Mouse (Mus musculus) layer of hippocampus, postnatal 25 days (tissue): Measurements from ENCODE around the gene Sell. TPM values are rescaled to one million over a fixed set of nuclear protein-coding genes. Genes with fewer than 3 reads are reported as not detected.

ENCODE experiments used
- DNase-seq, 2 experiments: peaks; one replicate each; pipeline ENCODE4 v3.0.0; 2022; ENCODE audit warnings: mixed read lengths in 2 of 2, low spot score in 1 of 2; ENCODE audit errors: extremely low spot score in 1 of 2
- total RNA-seq, 2 experiments: library from RNA; stranded (reverse); gene quantifications; 2 replicates each; pipeline ENCODE4 v1.2.3; 2021

Sell gene
- total RNA-seq, 2 experiments from 2014 or later, result not detected

DNA sequence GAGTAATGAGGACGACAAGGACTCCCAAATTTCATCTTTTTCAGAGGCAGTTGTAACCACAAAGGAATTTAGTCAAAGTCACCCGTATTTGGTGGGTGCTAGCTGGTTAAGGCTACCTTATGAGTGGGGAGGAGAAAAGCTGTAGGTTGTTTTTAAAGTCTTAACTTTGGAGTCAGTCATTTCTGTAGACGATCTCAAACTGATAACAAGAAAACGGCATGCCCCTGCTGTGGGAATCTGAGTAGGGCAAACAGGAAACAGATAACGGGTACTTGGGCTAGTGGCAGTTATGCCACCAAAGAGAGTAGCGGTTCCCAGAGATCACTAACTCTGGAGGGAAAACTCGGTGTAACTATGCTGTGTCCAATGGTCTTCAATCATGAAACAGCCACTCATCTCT is 12.0 kb downstream of the Sell start:
- no peak for DNase-seq

DNA sequence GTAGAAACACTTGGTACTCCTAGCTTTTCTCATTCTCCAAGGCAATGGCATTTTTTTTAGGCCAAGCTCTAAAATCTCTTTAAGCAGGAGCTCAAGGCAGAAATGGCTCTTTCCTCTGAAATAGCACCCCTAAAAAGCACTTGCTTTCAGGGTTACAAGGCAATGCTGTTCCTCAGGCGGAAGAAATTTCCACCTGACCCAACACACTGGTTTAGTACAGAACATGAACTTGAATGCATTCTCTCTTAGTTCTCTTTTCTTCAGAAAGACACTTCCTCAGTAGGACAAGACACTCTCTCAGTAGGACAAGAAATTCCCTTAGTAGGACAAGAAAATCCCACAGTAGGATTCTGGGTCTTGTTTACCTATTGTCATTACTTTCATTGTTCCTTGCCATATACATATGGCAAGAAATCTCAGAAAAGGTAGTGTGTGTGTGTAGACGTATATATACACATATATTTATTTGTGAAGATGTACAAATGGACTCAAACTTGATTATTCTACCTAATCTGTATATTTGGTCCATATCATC is 12.9 kb downstream of the Sell start:
- DNase-seq, result no peak

DNA sequence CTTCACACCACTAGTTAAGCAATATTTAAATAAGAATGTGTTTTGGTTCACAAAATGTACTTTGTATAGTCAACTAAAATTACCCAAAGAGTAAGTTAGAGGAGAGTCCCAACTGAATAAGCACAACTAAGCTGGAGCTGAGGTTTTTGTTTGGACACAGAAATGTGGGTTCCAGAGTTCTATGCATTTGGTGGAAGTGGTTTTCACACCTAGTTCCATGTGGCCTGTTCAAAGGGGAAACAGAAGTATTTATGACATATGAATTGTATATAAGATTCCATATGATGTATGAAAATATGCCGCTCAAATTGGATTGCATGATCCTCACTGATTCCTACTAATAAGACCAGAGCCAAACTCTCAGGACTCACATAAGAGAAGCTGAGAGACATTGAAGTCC is 13.6 kb downstream of the Sell start:
- DNase-seq, result no peak

DNA sequence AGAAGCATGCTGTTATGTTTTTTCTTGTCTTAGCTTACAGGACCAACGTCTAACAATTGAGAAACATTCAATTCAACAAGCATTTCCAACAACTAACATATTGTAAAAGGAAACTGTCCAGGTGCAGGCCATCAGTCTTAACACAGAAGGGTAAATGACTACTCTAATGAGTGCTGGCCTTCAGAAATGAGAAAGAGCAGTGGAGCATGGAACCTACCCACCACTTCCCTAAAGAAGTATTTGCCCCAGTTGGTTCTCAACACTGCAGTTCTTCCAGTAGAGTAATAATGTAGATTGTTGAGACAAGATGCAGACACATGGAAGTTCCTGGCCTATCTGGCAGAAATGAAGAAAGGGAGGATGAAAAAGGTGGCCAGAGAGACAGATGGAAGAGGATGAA is 14.7 kb downstream of the Sell start:
- no peak for DNase-seq

DNA sequence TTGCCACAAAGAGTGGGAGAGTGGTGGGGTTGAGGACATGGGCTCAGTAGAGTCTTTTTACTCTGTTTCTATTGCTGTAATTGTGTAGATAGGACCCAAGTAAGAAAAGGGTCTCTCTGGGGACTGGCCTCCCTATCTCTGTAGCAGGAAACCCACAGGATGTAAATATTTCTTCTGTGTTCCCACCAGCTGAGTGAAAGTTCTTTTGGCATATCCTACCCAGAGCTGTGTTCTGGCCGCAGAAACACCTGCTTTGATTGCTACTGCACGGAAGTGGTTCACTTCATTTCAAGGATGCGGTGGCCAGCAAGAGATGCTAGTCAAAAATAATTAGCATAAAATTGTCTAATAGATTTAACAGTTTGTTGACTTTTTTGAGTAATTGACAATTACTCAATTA is 15.2 kb downstream of the Sell start:
- DNase-seq, result no peak

DNA sequence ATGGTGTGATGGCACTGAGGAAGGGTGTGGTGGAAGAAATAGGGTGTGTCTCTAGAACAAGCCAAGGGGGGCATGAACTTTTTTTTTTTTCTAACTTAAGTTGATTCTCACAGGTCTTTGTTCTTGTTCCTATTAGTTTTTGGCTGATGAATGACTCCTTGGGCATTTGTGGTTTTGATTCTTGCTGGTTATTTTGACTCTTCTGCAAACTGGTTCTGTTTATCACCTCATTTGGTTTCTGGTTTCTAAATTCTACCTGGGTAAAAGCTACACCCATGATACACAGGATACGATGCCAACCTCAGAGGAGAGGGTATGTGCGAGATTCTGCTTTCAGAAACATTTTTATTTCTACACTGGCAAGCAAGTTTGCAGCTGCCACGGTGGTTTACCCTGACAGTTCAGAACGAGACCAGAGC is 16.6 kb downstream of the Sell start:
- DNase-seq, result no peak

DNA sequence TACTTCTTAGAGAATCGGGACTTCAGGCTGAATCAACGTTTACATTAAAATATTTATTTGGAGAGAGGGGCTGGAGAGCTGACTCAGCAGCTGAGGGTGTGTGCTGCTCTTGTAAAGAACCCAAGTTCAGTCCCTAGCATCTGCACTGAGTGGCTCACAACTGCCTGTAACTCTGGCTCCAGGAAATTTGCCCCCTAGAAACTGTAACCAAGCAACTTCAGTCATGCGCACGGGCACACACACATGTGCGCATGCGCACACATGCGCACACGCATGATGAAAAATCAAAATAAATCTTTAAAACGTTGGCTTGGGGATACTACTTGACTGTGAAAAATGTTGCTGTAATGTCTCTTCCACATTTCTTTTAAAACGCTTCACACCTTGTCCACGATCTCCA is 17.3 kb downstream of the Sell start:
- no peak for DNase-seq

DNA sequence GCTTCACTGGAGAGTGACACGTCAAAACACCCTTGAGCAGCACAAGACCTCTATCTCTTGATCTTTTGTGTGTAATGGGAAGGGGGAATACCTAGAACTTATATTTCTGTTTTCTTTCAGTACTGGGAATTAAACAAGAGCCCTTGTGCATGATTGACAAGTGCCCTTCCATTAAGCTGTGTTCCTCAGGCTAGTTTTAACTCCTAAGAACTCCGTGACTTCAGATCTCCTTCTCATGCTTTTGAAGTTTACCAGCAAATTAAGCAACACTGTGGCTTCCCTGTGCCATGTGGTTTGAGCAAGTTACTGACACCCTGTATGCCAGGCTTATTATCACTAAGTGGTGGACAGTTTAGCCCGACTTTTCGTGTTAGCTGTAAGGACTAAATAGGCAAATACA is 21.3 kb downstream of the Sell start:
- DNase-seq, result no peak

DNA sequence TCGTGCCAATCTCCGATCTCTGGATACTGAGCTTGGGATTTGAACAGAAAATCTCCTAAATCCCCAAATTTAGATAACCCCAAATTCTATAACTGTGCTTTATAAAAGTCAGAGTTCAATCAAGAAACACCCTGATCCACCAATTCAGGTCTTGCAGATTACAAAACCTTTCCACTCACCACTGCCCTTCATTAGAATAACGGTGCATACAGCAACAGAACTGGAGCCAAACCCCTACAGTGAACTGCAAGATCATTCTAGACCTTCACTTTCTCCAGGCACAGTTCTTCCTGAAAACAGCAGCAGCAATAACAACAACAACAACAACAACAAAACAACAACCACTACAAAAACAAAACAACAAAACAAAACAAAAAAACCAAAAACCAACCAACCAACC is 25.0 kb downstream of the Sell start:
- no peak for DNase-seq

DNA sequence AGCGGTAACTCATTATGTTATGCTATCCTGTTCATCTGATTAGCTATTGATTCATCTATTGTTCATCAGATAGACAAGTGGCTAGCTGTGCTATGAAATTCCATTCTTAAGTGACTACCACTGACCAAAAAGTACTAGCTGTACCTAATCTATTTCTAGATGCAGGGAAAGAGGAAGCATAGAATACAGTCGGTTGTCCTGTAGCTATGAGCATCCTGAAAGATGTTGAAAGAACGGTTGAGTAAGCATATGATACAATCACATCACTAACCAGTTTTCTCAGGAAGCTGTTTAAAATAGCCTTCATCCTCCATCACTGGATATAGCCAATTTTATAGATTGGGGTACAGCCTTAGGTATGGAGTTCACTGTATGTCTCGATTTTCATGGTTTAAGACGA is 26.1 kb downstream of the Sell start:
- no peak for DNase-seq

DNA sequence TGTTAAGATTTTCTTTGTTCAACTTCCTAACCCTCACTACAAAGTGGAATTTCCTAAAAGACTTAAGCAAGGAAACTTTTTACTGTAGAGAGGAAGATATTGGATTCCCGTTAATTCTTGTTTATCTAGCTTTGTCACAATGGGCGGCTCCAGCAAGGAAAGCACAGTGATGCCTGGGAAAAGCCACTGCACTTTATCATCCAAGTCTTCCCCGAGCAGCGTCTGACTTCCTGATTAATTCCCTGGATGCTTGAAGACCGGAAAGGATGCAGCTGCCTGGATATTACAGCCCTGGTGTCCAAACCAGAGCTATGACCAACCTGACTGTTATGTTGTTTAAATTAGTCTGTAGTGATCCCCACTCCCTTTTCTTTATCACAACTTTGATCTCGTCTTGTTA is 35.0 kb downstream of the Sell start:
- DNase-seq, result no peak

DNA sequence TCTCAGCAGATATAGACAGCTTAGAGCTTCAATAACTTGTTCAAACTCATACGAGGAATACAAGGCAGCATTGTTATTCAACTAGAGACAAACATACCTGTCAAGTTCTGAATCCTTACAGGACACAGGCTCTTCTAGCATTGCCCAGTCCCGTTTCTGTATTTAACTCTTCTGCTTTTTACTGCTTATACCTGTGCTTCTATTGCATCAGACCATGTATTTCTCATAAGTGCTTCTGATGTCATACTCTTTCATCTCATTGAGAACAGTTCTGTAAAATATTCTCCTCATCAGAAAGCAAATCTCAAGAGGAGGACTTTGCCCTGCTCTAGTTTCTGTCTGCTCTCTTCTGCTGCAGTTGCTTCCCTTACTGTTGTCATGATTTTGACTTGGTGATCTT is 36.1 kb downstream of the Sell start:
- DNase-seq, result no peak

DNA sequence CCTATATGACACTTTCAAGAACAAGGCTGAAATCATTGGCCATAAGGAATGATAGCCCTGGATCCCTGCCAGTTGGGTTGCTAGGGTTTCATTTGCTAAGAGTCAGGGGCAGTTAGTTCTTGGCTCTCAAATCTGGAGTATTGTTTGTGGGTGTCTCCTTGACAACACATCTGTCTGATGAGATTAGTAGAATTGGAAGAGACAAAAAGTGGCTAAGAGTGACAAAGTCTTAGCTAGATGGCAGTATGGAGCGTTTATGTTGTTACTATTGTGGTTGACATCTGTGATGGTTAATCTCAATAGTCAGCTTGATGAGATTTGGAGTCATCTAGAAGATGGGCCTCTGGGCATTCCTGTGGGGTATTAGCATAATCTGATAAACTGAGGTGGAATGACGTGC is 36.6 kb downstream of the Sell start:
- no peak for DNase-seq

DNA sequence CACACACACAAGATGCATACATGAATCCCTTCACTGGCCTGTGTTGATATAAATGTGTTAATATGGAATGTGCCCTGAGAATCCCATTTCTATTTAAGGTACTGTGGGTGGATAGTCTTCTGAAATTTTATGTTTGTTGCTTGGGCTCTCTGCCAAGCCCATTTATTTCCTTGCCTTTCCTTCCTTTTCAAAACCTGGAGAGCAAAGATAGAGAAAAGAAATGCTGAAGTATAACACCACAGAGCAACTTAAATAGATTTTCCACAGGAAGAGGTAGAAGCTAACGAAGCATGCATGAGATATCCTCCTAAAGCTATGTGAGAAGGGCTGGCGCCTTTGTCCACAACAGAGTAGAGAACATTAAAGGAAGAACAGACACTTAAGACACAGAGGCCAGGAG is 48.0 kb downstream of the Sell start:
- no peak for DNase-seq

DNA sequence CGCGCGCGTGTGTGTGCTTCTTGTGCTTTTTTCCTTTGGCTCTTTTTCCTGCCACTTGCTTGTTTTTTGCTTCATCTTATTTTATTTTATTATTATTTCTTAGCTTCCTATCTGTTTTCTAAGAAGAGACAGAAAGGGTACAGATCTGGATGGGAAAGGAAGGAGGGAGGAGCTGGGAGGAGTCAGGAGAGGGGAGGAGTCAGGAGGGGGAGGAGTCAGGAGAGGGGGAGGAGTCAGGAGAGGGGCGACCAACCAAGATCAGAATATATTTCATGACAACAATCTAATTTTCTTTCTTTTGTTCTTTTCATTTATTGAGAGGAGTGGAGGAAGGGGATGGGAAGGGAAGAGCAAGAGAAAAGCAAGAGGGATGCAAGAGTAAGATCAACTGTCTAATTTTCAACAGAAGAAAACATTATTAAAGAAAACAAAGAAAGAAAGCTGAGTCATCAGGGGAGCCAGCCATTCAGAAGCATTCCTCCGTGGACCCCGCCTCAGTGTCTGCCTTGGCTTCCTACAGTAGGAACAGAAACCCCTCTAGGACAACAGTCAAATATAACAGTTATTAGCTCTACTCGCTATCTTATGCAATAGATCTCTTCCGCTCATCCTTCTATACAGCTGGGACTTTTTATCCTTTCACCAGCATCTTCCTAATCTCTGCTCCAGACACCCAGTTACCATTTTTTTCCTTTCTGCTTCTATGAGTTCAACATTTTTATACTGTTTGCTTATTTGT is 49.0 kb downstream of the Sell start:
- no peak for DNase-seq

DNA sequence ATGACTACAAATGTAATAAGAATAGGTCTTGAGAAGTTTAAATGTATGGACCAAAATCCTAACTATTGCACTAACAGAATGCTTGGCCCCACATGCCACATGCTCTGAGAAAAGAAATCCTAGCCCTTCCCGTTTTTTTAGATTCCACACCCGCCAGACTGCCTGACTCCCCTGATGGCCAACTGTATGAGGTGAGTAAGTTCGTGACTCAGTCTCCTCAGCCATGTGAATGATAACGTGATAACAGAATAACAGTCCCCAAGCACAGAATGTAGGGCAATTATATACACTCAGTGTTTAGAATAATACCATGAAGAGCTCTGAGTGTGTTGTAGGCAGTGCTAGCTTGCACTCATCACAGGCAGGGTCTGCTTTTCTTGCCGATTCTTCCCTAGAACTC is 52.5 kb downstream of the Sell start:
- DNase-seq, result no peak

DNA sequence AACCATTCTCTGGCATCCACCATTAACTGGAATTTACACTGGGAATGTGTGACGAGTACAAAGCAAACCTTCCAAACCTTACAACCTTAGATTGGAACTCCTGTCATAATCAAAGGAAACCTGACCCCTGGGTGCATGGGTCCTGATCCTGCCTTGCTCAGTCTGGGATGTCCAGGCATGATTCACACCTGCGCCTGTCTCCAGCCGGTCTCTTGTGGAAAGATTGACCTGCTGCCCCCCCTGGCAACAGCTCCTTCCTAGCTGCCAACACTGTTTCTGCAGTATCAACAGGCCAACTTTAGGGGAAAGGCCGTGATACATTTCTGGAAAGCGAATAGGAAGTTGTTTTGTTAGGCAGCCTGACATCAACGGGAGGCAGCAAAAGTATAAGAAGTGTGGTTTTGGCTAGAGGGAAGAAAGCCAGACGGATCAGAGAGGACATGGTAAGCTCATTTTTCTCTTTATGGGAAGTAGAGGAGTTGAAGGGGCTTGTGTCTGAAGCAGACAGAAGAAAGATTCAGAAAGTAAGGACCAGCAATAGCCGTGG is 53.2 kb downstream of the Sell start, which contains the start of gene Selp:
Selp (plus strand) TSS at position 318 of the 547 bp plus-strand sequence.
- no peak for DNase-seq

DNA sequence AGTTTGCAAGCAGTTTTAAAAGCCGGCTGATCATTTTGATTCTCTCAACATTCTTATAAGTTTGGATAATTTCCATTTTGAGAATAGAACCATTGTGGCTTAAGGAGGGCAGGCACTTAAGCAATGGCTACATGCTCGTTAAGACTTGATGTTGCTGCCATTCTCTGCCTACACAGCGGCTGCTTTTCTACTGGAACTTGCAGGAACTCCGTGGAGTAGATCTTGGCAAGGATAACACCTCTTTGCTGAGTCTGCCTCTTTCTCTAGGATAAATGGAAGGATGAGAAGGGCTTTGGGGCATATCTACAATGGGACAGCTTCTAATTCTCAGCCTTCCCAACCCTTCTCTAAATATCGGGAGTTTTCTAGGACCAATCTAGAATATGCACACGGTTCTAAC is 53.9 kb downstream of the Sell start:
- DNase-seq, result no peak

DNA sequence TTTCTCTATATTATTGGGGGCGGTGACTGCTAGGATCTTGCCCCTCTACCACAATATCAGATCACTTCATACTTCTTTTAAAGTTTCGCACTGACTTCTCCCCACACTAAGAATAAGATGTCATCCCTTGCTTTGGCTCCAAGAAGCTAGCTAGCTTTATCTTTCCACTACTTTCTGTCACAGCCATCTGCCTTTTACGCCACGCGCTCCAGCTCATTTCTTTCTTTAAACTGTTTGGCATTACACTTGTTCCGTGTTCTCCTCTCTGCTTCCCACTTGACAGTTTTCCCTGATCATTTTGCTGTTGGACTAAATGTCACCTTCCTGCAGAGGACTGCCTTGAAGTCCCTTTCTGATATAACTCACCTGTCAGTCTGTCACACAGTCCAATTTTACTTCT is 56.1 kb downstream of the Sell start:
- no peak for DNase-seq

DNA sequence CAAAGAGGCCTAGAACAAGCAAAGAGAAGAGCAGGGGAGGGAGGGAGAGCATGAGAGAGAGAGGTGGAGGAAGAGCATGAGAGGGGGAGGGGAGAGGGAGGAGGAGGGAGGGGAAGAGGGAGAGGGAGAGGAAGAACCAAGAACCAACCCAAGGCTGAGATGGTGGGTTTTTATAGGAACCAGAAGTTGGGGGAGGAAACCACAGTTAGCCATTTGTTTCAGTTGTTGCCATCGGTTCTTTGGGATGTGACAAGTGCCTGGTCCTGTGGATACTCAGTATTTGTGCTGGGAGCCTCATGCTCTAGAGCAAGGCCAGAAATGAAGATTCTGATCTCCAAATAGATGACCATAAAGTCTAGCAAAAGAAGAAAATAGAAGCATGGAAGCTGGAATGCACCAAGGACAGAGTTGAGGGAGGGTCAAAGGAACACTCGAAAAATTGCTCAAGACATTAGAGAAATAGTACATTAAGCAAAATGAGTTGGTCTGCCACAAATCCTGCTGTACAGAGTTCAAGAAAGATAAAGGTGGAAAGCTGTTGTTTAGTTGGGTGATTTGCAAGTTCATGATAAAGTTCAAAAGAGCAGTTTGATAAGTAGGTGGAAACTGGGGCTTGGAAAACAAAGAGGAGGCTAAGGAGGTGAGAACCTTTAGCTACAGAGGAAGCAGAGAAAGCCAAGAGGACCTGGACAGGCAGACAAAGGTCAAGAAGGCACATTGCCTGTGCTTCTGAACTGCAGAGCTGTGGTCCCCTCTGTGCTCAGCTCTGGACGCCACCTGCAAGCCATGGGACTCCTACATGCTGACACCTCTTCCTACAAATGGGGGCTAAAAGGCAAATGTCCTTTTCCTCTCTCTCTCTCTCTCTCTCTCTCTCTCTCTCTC is 58.4 kb downstream of the Sell start:
- no peak for DNase-seq

DNA sequence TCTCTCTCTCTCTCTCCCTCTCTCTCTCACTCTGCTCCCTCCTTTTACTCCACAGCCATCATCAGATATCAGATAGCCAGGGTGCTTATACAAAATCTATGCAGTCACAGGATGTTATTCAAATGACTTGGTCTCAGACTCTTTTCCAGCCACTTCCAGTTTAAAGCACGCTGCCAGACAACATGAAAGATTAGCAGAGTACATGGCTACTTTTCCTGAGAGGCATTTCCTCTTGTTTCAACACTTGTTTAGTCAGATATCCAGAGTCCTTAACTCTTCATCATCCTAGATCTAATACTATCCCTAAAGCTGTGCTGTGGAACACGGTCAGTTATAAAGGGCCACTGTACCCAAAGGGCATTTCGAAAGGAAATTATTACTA is 59.0 kb downstream of the Sell start:
- DNase-seq, result no peak
